Mouse (Mus musculus): ENCODE results near the gene Nmur1.

The Nmur1 gene

GRCm38 (mm10) chr1:86426128-86426527 lies at the start of gene Nmur1, which contains the start of gene Tex44:
Nmur1 (minus strand) TSS chr1:86426228.
Tex44 (plus strand) TSS chr1:86426329.
- ChIA-PET POLR2A (interaction anchor here in 3 of 4 experiments (0.8 to 22.9 kb wide), 11 partner anchors 8 to 103 kb away, joined by 3 to 638 read pairs (median 8); partner anchors contain the start of gene Ptma (in 2 of the 3)), CTCF (interaction anchor here in 1 of 4 experiments (6.2 kb wide), 1 partner anchor 9 kb away, joined by 95 read pairs; no protein-coding TSS in a partner anchor)

GRCm38 (mm10) chr1:86473109-86473760 lies 47.2 kb upstream of the Nmur1 start:
- CTCF ChIA-PET, result interaction anchor here (0.6 to 3.6 kb wide), 19 partner anchors 9 to 261 kb away, joined by 3 to 21 read pairs (median 4); partner anchors contain the start of gene Ptma (in 2 of the 4)
- POLR2A ChIA-PET, result interaction anchor here (0.7 to 16.4 kb wide), 41 partner anchors 8 to 679 kb away, joined by 3 to 679 read pairs (median 7); partner anchors contain the start of genes Ptma (in 3 of the 4), Ncl (in 2 of the 4), Cops7b (in 1 of the 4) and Pde6d (in 1 of the 4)

GRCm38 (mm10) chr1:86472197-86472952 lies 46.3 kb upstream of the Nmur1 start:
- CTCF ChIA-PET, result interaction anchor here (0.6 to 3.6 kb wide), 38 partner anchors 9 to 465 kb away, joined by 3 to 21 read pairs (median 4); partner anchors contain the start of genes Ptma (in 2 of the 4) and Ncl (in 1 of the 4)
- POLR2A ChIA-PET, result interaction anchor here (0.5 to 16.4 kb wide), 63 partner anchors 8 to 678 kb away, joined by 3 to 679 read pairs (median 5); partner anchors contain the start of genes Ptma (in 4 of the 4), Ncl (in 2 of the 4), Cops7b (in 1 of the 4) and Pde6d (in 1 of the 4)

DNA sequence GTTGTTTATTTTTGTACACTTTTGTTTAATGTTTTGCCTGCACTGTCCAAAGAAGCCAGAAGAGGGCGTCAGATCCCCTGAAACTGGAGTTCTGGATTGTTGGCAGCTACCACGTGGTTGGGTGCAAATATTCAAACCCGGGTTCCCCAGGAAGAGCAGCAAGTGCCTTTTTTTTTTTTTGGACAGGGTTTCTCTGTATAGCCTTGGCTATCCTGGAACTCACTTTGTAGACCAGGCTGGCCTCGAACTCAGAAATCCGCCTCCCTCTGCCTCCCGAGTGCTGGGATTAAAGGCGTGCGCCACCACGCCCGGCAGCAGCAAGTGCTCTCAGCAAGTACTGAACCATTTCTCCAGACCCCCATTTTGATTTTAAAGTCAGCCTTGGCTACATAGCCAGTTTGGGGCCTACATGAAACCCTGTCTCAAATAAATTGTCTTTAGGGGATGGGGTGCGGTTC lies 45.5 kb upstream of the Nmur1 start:
- POLR2A ChIA-PET, result interaction anchor here (0.5 to 16.4 kb wide), 58 partner anchors 8 to 677 kb away, joined by 3 to 679 read pairs (median 6); partner anchors contain the start of genes Ptma (in 4 of the 4), Ncl (in 2 of the 4), Cops7b (in 1 of the 4) and Pde6d (in 1 of the 4)
- CTCF ChIA-PET, result interaction anchor here (0.6 to 3.6 kb wide), 49 partner anchors 10 to 464 kb away, joined by 3 to 21 read pairs (median 4); partner anchors contain the start of genes Ptma (in 2 of the 4) and Ncl (in 1 of the 4)

DNA sequence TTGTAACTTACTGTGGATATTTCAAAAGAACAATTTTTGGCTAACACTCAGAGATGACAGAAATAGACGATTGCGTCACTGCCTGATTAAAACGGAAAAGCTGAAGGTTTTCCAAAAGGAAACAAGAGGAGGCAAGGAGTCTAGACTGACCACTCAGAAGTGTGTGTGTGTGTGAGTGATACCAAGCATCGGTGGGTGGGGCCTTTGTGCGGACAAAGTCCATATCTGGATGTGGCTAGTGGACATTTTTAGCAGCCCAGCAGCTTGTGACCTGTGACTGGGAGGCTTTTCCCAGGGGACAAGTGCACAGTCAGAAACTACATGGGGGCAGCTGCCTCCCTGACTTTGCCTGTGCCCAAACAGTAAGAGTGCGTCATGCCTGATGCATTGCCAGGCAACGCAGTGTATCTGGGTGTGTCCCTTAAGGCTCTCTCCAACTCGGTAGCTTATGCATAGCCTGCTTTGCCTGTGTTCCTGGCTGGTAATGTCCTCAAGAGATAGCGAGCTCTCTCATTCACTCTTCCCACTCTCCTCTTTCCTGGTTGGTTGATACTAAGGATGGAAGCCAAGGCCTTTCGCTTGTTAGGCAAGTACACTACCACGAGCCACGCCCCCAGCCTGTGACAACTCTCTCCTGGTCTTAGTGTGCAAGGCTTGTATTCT lies 44.6 kb upstream of the Nmur1 start:
- POLR2A ChIA-PET, result interaction anchor here (0.6 to 16.4 kb wide), 37 partner anchors 11 to 122 kb away, joined by 3 to 679 read pairs (median 6); partner anchors contain the start of gene Ptma (in 3 of the 4)
- CTCF ChIA-PET, result interaction anchor here (0.6 to 3.6 kb wide), 39 partner anchors 11 to 1114 kb away, joined by 3 to 21 read pairs (median 4); partner anchors contain the start of gene Ptma (in 2 of the 4)

- CTCF ChIA-PET, result interaction anchor here in 3 of 4 experiments (0.8 to 3.6 kb wide), 5 partner anchors 31 to 62 kb away, joined by 3 to 21 read pairs (median 4); partner anchors contain the start of gene Ptma (in 1 of the 3)
- POLR2A ChIA-PET, result interaction anchor here in 3 of 4 experiments (0.8 to 16.4 kb wide), 17 partner anchors 10 to 65 kb away, joined by 3 to 679 read pairs (median 137); partner anchors contain the start of gene Ptma (in 3 of the 3)
Observed at GRCm38 (mm10) chr1:86469876-86470275, 43.8 kb upstream of the Nmur1 start.

DNA sequence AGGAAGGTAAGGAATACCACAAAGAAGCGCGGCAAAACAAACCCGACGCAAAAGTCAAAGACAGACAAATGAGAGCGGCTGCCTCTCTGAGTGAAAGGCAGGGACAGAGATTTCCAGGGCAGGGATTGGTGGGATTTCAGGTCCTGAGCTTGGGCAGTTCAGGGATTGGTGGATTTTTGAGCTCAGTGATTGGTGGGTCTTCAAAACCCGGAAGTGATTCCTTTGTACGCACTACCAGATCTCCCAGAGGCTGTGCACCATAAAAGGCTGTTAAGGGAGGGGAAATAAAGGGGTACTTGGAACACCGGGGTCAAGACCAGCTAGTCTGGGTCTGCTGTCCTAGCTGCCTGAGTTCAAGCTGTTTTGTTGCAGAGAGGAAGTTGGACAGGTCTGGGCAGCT lies 41.4 kb upstream of the Nmur1 start:
- POLR2A ChIA-PET, result interaction anchor here (0.6 to 16.4 kb wide), 99 partner anchors 8 to 1323 kb away, joined by 3 to 679 read pairs (median 7); partner anchors contain the start of genes Ptma (in 4 of the 4), Ncl (in 3 of the 4), Cops7b (in 2 of the 4) and Pde6d (in 2 of the 4)
- CTCF ChIA-PET, result interaction anchor here (0.6 to 1.9 kb wide), 38 partner anchors 9 to 719 kb away, joined by 3 to 12 read pairs (median 4); partner anchors contain the start of gene Ptma (in 2 of the 4)

DNA sequence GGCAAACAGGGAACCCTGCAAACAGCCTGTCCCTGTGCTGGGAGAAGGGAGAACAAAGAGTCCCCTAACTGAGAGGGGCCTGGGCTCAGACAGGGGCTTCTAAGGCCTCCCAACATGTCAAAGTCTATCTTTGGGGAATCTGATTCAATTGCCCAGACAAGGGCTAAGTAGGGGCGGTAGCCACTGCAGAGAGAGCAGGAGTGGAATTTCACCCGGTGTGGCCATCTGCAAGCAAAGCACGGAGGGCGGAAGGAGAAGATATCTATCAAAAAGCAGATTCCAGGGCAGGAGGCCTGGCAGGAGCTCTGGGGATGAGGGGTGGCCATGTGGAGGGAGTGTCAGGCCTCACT lies 38.8 kb upstream of the Nmur1 start:
- POLR2A ChIA-PET, result interaction anchor here in 3 of 4 experiments (0.6 to 16.4 kb wide), 25 partner anchors 8 to 710 kb away, joined by 3 to 679 read pairs (median 6); partner anchors contain the start of genes Ptma (in 3 of the 3) and Ncl (in 1 of the 3)
- CTCF ChIA-PET, result interaction anchor here in 2 of 4 experiments (0.6 to 1.6 kb wide), 5 partner anchors 8 to 1211 kb away, joined by 3 to 12 read pairs (median 5); no protein-coding TSS in a partner anchor

- ChIA-PET CTCF (interaction anchor here in 2 of 4 experiments (0.6 to 1.6 kb wide), 4 partner anchors 9 to 1212 kb away, joined by 3 to 12 read pairs (median 6); no protein-coding TSS in a partner anchor), POLR2A (interaction anchor here in 3 of 4 experiments (0.6 to 16.4 kb wide), 27 partner anchors 8 to 711 kb away, joined by 3 to 679 read pairs (median 5); partner anchors contain the start of genes Ptma (in 3 of the 3) and Ncl (in 1 of the 3))
Observed at GRCm38 (mm10) chr1:86464223-86464874, 38.3 kb upstream of the Nmur1 start.

- CTCF ChIA-PET, result interaction anchor here in 1 of 4 experiments (1.0 kb wide), 1 partner anchor 30 kb away, joined by 3 read pairs; no protein-coding TSS in a partner anchor
- POLR2A ChIA-PET, result interaction anchor here in 3 of 4 experiments (0.7 to 2.3 kb wide), 24 partner anchors 8 to 72 kb away, joined by 3 to 16 read pairs (median 3); partner anchors contain the start of gene Ptma (in 2 of the 3)
Observed at GRCm38 (mm10) chr1:86459371-86459770, 33.3 kb upstream of the Nmur1 start.

DNA sequence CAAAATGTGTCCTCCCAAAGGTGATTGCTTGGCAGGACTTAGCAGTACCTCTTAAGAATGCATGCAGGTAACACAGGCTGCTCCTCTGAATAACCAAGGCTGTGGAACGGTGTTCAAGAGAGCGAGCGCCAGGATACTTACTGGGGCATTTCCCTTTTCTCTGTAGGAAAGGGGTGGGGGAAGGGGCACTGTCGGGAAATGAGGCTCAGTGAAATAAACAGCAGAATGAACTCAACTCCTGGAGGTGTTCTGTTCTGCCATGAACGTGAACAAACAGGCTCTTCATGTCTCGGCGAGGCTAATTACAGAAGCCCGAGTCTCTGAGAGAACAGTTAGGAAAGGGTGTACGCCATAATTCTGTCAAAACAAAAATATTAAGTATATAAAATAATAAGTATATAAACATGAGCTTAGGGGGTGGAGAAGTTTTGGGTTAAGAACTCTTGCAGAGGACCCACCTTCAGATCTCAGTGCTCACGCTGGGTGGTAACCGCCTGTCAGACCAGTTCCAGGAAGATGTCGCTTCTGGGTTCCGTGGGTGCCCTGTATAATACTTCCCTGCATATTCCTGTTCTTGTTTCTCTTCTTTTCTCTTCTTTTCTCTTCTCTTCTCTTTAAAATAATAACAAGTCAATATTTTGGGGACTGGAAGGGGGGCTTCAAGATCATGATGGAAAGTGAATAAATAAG lies 31.0 kb upstream of the Nmur1 start:
- POLR2A ChIA-PET, result interaction anchor here (0.6 to 16.3 kb wide), 18 partner anchors 9 to 121 kb away, joined by 3 to 380 read pairs (median 4); partner anchors contain the start of genes Ncl (in 1 of the 4) and Ptma (in 1 of the 4)
- CTCF ChIA-PET, result interaction anchor here in 2 of 4 experiments (0.9 to 1.5 kb wide), 3 partner anchors 14 to 41 kb away, joined by 3 to 4 read pairs (median 3); no protein-coding TSS in a partner anchor

DNA sequence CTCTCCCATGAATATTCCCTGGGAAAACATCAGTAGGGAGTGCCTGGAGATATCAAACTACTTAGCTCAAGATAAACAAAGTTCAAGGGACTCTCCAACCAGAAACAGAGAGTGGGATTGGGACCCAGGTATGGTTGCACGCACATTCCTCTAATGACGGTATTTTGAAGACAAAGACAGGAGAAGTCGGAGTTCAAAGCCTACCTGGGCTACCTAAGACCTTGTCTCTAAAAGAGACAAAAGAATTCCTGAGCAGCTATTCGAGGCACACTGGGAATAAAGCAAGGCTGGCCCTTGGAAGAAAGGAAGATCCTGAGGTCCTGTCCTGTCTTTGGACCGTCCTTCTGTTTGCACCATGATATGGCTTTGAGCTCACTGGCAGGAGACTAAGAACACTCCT lies 26.7 kb upstream of the Nmur1 start:
- ChIA-PET POLR2A (interaction anchor here in 3 of 4 experiments (0.5 to 16.3 kb wide), 25 partner anchors 9 to 1574 kb away, joined by 3 to 380 read pairs (median 5); partner anchors contain the start of gene Ptma (in 3 of the 3)), CTCF (interaction anchor here (0.6 to 2.1 kb wide), 9 partner anchors 12 to 112 kb away, joined by 3 to 6 read pairs (median 4); no protein-coding TSS in a partner anchor)

GRCm38 (mm10) chr1:86449966-86450365 lies 23.9 kb upstream of the Nmur1 start:
- ChIA-PET CTCF (interaction anchor here in 3 of 4 experiments (0.5 to 1.3 kb wide), 4 partner anchors 18 to 146 kb away, joined by 3 read pairs; no protein-coding TSS in a partner anchor), POLR2A (interaction anchor here in 3 of 4 experiments (0.5 to 16.3 kb wide), 17 partner anchors 9 to 1306 kb away, joined by 3 to 380 read pairs (median 5); partner anchors contain the start of genes Ptma (in 2 of the 3) and Atg16l1 (in 1 of the 3))

DNA sequence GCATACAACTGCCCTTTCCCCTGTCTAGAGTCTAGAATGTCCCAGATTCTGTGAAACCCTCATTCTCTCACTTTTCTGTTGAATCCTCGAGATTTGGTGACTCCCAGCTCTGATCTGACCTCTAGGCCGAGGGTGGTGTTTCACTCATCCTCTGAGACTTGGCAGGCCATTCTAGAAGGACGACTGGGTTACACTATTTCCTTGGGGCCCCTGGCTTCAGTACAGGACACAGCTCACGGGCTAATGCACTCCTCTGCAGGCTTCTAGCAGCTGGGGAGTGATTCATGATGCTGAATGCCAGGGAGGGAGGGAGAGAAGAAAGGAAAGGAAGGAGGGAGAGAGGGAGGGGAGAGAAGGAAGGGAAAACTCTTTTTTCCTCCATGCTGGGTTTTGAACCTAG lies 22.2 kb upstream of the Nmur1 start:
- CTCF ChIA-PET, result interaction anchor here in 3 of 4 experiments (0.6 to 1.3 kb wide), 12 partner anchors 8 to 595 kb away, joined by 3 to 7 read pairs (median 4); no protein-coding TSS in a partner anchor
- POLR2A ChIA-PET, result interaction anchor here (0.7 to 22.9 kb wide), 33 partner anchors 9 to 89 kb away, joined by 3 to 638 read pairs (median 4); partner anchors contain the start of genes Ptma (in 3 of the 4) and Ncl (in 1 of the 4)
